Mouse (Mus musculus) heart, embryonic 14.5 days (tissue): Measurements from ENCODE around the gene Ccdc180. TPM values are rescaled to one million over a fixed set of nuclear protein-coding genes. Genes with fewer than 3 reads are reported as not detected.

ENCODE experiments used
- ATAC-seq: fragments of 200-750 bp; cut with Nextera tagmentation; 2 replicates; pipeline ENCODE4 v1.8.0; 2017; ENCODE audit warnings: low read depth, moderate TSS enrichment; ENCODE audit not compliant: insufficient number of reproducible peaks, insufficient read depth, low FRiP score
- H3K27ac ChIP-seq, 2 experiments: fragments of 200-500 bp in 1 of 2; fragments of 300-500 bp in 1 of 2; sonication (generic) in 1 of 2; replicated peaks in 1 of 2; 2 replicates each; pipeline ENCODE4 v1.5.1; 2012 to 2014; ENCODE audit warnings: low read depth in 2 of 2, low read length in 2 of 2, control low read depth in 1 of 2, mild to moderate bottlenecking in 1 of 2, mixed read lengths in 1 of 2; ENCODE audit not compliant: control insufficient read depth in 1 of 2, insufficient read depth in 1 of 2
- H3K27me3 ChIP-seq: fragments of 300-500 bp; sonication (generic); 2 replicates; pipeline ENCODE4 v1.6.1; 2014; ENCODE audit warnings: mild to moderate bottlenecking, low read length, control low read depth; ENCODE audit not compliant: control insufficient read depth, insufficient read depth
- H3K36me3 ChIP-seq: fragments of 300-500 bp; sonication (generic); 2 replicates; pipeline ENCODE4 v1.6.1; 2014; ENCODE audit warnings: mild to moderate bottlenecking, control low read depth, low read length, mixed read lengths; ENCODE audit not compliant: control insufficient read depth, insufficient read depth
- H3K4me1 ChIP-seq, 2 experiments: fragments of 200-500 bp in 1 of 2; fragments of 300-500 bp in 1 of 2; sonication (generic) in 1 of 2; 2 replicates each; pipeline ENCODE4 v1.6.1; 2012 to 2014; ENCODE audit warnings: low read length in 2 of 2, control low read depth in 1 of 2, mixed read lengths in 1 of 2; ENCODE audit not compliant: control insufficient read depth in 2 of 2, insufficient read depth in 2 of 2
- H3K4me2 ChIP-seq: fragments of 300-500 bp; sonication (generic); 2 replicates; pipeline ENCODE4 v1.6.1; 2014; ENCODE audit warnings: mild to moderate bottlenecking, low read length
- H3K4me3 ChIP-seq, 2 experiments: fragments of 200-500 bp in 1 of 2; fragments of 300-500 bp in 1 of 2; sonication (generic) in 1 of 2; 2 replicates each; pipeline ENCODE4 v1.5.1; 2012 to 2014; ENCODE audit warnings: low read length in 2 of 2, mild to moderate bottlenecking in 2 of 2, control low read depth in 1 of 2, low read depth in 1 of 2, moderate library complexity in 1 of 2; ENCODE audit not compliant: control insufficient read depth in 1 of 2, insufficient read depth in 1 of 2
- H3K9ac ChIP-seq: fragments of 300-500 bp; sonication (generic); 2 replicates; pipeline ENCODE4 v1.6.1; 2014; ENCODE audit warnings: mild to moderate bottlenecking, low read length
- H3K9me3 ChIP-seq: fragments of 300-500 bp; sonication (generic); 2 replicates; pipeline ENCODE4 v1.6.1; 2016; ENCODE audit warnings: low read length, control low read depth; ENCODE audit not compliant: control insufficient read depth
- WGBS: fragments of 180-500 bp; shearing (Covaris S2); extraction: QIAGEN DNeasy Blood & Tissue Kit; methylation state at CpG from one replicate; pipeline ENCODE4 v1.1.7; 2014; 5-methylcytosine and 5-hydroxymethylcytosine counted together
- polyA plus RNA-seq: library from polyadenylated mRNA; unstranded; fragments of >200 nt; fragmentation: Nextera tagmentation; extraction: Ambion mirVana; gene quantifications from 2 replicates; pipeline ENCODE4 v1.2.1, GENCODE M21; 2014

Ccdc180 gene
- polyA plus RNA-seq, 1 experiment from 2014 or later = 0.19 TPM

DNA sequence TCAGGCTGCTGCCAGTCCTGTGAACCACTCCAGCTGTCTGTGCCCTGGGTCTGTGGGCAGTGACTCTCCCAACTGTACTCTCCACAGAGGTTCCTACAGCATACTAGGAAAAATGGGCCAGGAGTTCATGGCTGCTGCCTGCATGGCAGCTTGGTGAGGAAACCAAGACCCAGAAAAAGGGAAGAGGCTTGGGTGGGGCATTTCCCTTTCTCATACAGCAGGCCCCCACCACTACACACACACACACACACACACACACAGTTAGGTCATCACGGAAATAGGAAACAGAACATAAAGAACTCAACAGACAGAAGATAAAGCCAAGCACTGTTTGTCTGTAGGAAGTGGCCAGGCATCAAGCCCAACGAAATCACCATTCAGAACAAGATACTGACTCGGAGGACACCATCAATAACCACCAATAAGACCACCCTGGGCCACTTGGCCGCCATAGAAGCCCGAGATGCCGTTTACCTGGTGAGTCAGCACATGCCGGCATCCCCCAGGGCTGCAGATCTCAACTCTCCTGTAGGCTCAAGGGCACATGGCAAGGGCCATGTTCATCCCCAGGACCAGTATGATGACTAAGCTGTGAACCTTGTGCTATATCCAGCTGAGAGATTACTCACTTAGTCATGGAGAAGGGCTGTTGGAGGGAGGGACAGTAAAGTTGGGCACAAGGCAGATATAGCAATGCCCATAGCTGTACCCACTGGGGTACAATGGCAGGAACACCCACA, 59.2 kb downstream of the Ccdc180 start:
- no peaks in the 10 kb centered on the region for H3K36me3 ChIP-seq
- ATAC-seq = 0 out of 2 replicates have a peak, but pooled peaks have one; percentile 20
- no peaks in the 10 kb centered on the region for H3K9me3 ChIP-seq
- H3K27ac ChIP-seq = peak overlapping the region in 1 of 2 experiments; percentile 19; a peak in 1 of 4 replicates
- WGBS = 66% methylated on average over 7 of the region's 7 CpGs
- H3K4me2 ChIP-seq = no peak overlapping the region
- no peaks in the 10 kb centered on the region for H3K27me3 ChIP-seq
- no peak overlapping the region for H3K9ac ChIP-seq
- no peak overlapping the region for H3K4me3 ChIP-seq
- H3K4me1 ChIP-seq = peaks cover 4 to 8% of the 10 kb centered on the region in 2 experiments; a peak in 2 of 4 replicates

DNA sequence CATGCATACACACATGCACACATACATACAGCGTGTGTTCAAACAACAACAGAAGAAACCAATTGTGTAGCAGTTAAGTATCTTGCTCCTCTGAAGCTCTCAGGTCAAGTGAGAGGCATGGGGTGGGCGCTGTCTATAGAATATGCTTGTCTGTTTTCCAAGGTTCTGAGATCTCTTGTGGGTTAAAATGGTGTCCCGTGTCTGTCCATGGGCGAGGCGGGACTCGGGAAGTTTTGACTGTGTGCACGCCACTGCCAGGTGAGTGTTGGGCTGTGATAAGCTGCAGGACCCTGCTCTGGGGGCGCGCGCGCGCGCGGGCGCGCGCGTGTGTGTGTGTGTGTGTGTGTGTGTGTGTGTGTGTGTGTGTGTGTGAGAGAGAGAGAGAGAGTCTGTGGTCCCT, 61.7 kb downstream of the Ccdc180 start:
- no peak overlapping the region for H3K9ac ChIP-seq
- H3K9me3 ChIP-seq = no peaks in the 10 kb centered on the region
- no peak overlapping the region for H3K4me3 ChIP-seq
- no peak overlapping the region for H3K4me2 ChIP-seq
- WGBS = 93% methylated on average over 18 of the region's 18 CpGs
- H3K4me1 ChIP-seq = peaks cover 4 to 8% of the 10 kb centered on the region in 2 experiments; a peak in 2 of 4 replicates
- no peaks in the 10 kb centered on the region for H3K27me3 ChIP-seq
- no peaks in the 10 kb centered on the region for H3K36me3 ChIP-seq
- ATAC-seq = no peak
- H3K27ac ChIP-seq = no peak overlapping the region

DNA sequence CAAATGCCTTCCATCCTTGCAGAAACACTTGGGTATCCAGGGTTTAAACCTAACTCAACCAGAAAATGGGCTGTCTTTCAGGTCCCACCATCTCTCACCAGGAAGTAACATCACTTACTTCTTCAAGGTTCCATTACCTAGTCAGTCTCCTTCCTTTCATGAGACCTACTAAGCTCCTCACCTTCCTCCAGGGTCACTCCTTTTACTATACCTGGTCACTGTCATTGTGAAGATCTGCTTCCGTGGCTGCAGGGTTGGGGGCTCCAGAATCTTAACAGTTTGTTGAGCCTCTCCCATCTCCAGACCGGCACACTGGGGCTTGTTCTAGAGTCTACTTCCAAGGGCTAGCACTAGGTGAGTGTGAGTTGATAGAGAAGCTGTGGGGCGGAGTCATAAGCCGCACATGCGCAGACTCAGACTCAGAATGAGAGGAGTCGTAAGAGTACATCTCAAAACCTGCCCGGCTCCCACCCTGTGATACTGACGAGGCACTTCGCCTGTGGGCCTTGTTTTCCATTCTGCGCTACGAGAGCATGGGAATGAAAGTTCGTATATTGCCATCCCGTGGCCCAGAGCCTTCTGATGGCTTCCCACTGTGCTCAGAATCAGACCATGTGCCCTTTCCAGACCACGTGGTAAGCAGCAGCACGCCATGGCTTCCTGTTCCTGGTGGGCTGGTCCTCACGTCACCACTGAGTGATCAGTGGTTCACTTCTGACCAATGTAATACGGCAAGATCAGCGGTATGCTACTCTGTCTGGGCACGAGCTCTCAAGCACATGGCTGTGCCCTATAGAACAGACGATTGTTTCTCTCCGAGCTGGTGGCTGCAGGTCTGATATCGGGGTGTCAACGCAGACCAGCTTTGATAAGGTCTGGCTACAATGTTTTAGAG, 63.2 kb downstream of the Ccdc180 start:
- H3K9me3 ChIP-seq = no peaks in the 10 kb centered on the region
- no peak overlapping the region for H3K4me2 ChIP-seq
- peaks cover 4 to 8% of the 10 kb centered on the region in 2 experiments; a peak in 2 of 4 replicates for H3K4me1 ChIP-seq
- no peaks in the 10 kb centered on the region for H3K36me3 ChIP-seq
- no peak for ATAC-seq
- H3K27me3 ChIP-seq = no peaks in the 10 kb centered on the region
- no peak overlapping the region for H3K4me3 ChIP-seq
- no peak overlapping the region for H3K27ac ChIP-seq
- 82% methylated on average over 23 of the region's 23 CpGs for WGBS
- no peak overlapping the region for H3K9ac ChIP-seq

DNA sequence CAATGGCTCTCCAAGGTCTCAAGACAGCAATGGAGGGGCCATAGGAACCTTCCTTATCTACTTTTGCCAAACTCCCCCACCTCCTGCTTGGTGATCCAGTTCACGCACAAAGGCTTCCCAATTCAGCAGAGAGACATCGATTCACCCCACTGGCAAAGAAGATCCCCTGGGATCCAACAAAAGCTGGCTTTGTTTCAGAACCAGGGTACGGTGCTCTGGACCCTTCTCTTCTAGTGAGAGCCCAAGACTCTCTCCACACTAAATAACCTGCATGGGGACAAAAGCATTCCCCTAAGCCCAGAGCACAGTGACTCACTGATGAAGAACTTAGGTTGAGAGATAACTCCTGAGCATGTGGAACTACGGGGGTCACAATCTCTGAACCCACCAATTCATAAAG, 65.1 kb downstream of the Ccdc180 start:
- no peaks in the 10 kb centered on the region for H3K36me3 ChIP-seq
- no peaks in the 10 kb centered on the region for H3K9me3 ChIP-seq
- WGBS = 71% methylated on average over 4 of the region's 4 CpGs
- ATAC-seq = no peak
- no peak overlapping the region for H3K9ac ChIP-seq
- no peak overlapping the region for H3K4me2 ChIP-seq
- H3K27ac ChIP-seq = no peak overlapping the region
- H3K4me1 ChIP-seq = peaks cover 0 to 2% of the 10 kb centered on the region in 2 experiments; a peak in 1 of 4 replicates
- H3K4me3 ChIP-seq = no peak overlapping the region
- no peaks in the 10 kb centered on the region for H3K27me3 ChIP-seq

DNA sequence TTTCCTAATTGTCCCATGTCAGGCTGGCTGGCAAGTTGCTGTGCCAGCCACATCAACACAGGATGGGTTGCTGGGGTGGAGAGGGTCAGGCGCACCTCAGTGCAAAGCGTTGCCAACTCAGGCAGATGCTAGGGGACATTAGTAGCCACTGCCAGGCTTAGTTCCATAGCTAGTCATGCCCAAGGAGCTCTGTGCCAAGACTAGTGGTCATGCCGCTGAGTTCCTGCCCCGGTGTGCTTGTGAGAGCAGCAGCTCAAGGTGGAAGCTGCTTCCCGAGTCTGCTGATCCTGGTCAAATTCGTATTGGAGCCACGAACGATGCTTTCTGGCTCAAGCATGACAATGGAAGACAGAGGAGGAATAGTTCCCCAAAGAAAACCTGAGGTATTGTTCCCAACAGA, 66.0 kb downstream of the Ccdc180 start:
- Histone ChIP-seq H3K4me2 (no peak overlapping the region), H3K4me3 (no peak overlapping the region), H3K4me1 (no peaks in the 10 kb centered on the region), H3K9ac (no peak overlapping the region), H3K27me3 (no peaks in the 10 kb centered on the region), H3K27ac (no peak overlapping the region), H3K36me3 (no peaks in the 10 kb centered on the region), H3K9me3 (no peaks in the 10 kb centered on the region)
- 93% methylated on average over 8 of the region's 8 CpGs for WGBS
- ATAC-seq = no peak

DNA sequence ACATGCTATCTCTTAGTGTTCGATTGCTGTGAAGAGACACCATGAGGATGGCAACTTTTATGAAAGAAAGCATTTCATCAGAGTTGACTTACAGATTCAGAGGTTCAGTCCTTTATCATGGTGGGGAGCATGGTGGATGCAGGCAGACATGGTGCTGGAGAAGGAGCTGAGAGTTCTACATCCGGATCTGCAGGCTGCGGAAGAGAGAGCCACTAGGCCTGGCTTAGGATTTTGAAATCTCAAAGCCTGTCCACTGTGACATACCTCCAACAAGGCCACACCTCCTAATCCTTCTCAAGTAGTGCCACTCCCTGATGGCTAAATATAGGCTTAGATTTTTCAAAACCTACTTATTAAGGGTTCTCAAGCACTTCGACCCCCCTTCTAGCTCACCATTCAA, 66.6 kb downstream of the Ccdc180 start:
- WGBS = 91% methylated on average over 4 of the region's 4 CpGs
- Histone ChIP-seq H3K9ac (no peak overlapping the region), H3K4me1 (no peaks in the 10 kb centered on the region), H3K27ac (no peak overlapping the region), H3K36me3 (no peaks in the 10 kb centered on the region), H3K4me2 (no peak overlapping the region), H3K9me3 (no peaks in the 10 kb centered on the region), H3K4me3 (no peak overlapping the region), H3K27me3 (no peaks in the 10 kb centered on the region)
- no peak for ATAC-seq

DNA sequence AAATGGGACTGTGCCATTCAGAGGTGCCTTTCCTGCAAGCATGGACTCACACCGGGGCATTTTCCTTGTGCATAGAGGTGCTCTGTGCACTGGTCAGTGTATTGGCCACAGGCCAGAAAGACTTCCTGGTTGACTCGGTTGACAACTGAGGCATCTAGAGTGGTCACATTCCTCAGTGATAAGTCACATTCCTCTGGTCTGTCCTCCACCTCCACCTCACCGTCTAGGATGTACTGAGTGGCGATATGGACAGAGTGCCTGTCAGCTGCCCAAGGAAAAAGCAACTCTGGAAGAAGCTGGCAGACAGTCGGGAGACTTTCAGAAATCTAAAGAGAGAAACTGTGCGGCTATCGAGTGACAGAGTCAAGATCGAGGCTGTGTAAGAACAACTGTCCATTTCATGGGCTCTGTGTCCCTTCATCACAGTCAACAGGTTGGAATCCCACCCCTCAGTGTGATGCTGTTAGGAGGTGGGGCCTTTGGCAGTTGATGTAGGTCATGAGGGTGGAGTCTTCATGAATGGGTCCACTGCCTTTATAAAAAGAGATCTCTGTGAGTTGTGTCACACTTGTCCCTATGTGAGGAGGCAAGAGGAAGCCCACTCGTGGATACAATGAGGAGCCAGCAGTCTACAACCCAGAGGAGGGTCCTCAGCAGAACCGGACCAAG, 74.8 kb downstream of the Ccdc180 start, which contains the start of gene Tdrd7:
Gene Tdrd7 (plus strand): TSS at position 564 of the 669 bp plus-strand sequence.
- peak within 1 kb of the TSS; percentile 66 for H3K4me2 ChIP-seq
- H3K27me3 ChIP-seq = no peaks in the 10 kb centered on the region
- H3K4me1 ChIP-seq = peaks cover 21 to 35% of the 10 kb centered on the region in 2 experiments
- peak; percentile 45 for ATAC-seq
- peak within 1 kb of the TSS; percentile 53 for H3K9ac ChIP-seq
- 13% methylated on average over 10 of the region's 10 CpGs for WGBS
- no peaks in the 10 kb centered on the region for H3K9me3 ChIP-seq
- no peaks in the 10 kb centered on the region for H3K36me3 ChIP-seq
- H3K27ac ChIP-seq = peak within 1 kb of the TSS; percentile 40 to 81
- peak within 1 kb of the TSS; percentile 14 to 26 for H3K4me3 ChIP-seq
